Mouse (Mus musculus) G1E-ER4 (cell line): Measurements from ENCODE around the gene Cidec. TPM values are rescaled to one million over a fixed set of nuclear protein-coding genes. Genes with fewer than 3 reads are reported as not detected.

Experiments
- GATA1 ChIP-seq: IDR thresholded peaks from one replicate; pipeline ENCODE4 v1.8.0; 2012; ENCODE audit warnings: low read length, inconsistent platforms
- polyA plus RNA-seq: library from polyadenylated mRNA; stranded (reverse); fragments of >175 nt; gene quantifications from 2 replicates; pipeline ENCODE4 v1.2.3, GENCODE M21; 2012

Cidec gene
- polyA plus RNA-seq, result not detected in 2 replicates

DNA sequence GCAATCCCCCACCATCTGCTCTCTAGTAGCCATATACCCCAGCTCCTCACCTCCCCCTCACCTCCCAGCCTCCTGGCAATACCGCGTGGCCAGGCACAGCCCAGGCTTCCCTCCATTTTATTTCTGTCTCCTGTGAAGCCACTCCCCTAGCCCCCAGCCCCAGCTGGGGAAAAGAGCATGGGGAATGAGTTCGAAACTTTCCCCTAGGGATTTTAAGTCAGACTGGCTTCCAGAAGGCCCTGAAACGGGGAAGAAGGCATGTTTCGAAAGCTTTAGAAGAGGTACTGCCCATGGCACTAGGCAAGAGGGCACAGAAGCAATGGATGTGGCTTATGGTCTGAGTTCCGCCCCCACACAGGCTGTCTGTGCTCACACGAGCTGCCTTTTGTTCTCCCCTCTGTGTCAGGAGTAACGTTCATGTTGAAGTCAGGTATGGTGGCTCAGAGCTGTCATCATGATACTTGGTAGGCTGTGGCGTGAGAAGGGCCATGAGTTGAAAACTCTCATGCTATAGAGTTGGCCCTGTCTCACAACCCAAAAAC, at the start of gene Cidec:
Gene Cidec (minus strand): TSS at position 97 of the 542 bp plus-strand sequence.
- TF ChIP-seq GATA1, result no peak

DNA sequence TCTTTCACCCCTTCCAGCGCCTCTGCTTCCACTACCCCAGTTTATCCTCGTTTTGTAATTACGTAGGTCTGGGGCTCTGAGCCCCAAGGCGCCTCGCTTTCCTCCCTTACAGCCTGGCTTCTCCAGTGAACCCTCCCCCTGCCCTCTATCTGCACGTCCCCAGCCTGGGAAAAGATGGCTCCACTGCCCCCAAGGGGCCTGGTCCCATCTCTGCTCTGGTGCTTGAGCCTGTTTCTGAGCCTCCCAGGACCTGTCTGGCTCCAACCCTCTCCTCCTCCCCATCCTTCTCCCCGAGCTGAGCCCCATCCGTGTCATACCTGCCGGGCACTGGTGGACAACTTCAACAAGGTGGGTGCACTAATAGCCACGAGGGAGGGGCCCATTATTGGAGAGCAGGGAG, 48.2 kb upstream of the Cidec start:
- no peak for TF ChIP-seq GATA1

DNA sequence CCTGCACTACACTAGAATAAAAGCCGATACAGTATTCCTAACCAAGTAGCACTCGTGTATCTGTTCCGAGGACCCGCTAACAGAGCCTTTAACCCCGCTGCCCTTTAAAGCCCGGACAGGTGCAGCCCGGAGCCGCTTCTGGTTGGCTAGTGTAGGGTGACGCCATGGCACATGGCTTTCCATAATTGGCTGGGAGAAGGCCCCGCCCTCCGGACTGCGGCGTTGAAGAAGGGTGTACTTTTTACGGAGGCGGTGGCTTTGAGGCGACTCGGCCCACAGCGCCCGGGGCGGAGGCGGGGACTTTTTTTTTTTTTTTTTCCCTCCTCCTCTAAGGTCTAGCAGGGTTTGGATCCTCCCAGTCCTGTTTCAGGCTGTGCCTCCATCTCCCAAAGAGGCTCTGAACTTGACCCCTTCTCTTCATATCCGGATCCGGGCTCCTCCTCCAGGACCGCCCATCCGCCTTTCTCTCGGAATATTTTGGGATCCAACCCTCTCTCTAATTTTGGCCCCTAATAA, 47.6 kb upstream of the Cidec start, which contains the start of gene Creld1:
Gene Creld1 (plus strand): TSS at position 198 of the 516 bp plus-strand sequence.
- TF ChIP-seq GATA1, result no peak

DNA sequence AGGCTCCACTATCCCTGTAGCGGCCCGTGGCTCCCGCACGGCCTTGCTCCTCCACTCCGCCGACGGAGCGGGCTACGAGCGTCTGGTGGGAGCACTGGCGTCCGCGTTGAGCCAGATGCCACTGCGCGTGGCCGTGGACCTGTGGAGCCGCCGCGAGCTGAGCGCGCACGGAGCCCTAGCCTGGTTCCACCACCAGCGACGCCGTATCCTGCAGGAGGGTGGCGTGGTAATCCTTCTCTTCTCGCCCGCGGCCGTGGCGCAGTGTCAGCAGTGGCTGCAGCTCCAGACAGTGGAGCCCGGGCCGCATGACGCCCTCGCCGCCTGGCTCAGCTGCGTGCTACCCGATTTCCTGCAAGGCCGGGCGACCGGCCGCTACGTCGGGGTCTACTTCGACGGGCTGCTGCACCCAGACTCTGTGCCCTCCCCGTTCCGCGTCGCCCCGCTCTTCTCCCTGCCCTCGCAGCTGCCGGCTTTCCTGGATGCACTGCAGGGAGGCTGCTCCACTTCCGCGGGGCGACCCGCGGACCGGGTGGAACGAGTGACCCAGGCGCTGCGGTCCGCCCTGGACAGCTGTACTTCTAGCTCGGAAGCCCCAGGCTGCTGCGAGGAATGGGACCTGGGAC, 47.0 kb upstream of the Cidec start:
- TF ChIP-seq GATA1, result no peak

DNA sequence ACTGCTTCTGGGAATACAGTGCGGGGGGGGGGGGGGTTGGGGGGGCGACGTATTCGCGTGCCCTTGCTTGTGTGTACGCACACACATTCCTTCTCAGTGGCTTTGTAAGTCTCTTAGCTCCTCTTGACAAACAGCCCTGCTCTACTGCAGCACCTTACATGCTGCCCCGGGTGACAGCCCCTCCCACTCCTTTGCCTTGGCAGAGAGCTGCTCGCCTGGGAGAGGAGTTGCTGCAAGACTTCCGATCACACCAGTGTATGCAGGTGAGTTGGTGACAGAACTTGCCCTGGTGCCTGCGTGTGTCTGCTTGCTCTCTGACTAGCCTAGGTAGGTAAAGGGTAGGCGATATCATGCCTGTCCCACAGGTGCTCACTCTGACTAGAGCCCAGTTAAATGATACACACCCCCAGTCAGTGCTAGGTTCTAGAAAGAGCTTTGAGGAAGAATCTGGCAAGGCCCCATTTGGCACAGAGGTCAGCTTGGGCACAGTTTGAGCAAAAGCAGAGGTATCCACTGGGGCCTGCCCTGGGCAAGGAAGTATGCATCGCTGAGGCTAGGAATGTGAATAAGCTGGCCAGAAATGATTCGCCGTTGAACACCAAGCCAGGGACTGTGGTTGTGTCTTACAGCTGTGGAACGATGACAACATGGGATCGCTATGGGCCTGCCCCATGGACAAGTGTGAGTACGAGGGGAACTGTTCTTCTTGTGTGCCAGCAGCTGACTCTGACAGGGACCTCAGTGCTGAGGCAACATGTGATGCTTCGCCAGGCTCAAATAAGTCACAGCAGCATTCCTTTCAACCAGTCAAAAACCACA, 45.2 kb upstream of the Cidec start:
- TF ChIP-seq GATA1, result no peak

DNA sequence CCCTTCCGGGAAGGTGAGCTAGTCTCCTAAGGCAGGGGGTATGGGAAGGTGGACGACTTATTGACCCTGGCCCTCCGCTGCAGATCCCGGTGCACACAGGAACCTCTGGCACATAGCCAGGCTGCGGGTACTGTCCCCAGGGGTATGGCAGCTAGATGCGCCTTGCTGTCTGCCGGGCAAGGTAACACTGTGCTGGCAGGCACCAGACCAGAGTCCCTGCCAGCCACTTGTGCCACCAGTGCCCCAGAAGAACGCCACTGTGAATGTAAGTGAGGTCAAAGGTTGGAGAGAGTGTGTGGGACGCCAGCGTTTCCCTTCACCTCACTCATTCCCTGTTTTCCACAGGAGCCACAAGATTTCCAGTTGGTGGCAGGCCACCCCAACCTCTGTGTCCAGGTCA, 43.3 kb upstream of the Cidec start:
- no peak for TF ChIP-seq GATA1

DNA sequence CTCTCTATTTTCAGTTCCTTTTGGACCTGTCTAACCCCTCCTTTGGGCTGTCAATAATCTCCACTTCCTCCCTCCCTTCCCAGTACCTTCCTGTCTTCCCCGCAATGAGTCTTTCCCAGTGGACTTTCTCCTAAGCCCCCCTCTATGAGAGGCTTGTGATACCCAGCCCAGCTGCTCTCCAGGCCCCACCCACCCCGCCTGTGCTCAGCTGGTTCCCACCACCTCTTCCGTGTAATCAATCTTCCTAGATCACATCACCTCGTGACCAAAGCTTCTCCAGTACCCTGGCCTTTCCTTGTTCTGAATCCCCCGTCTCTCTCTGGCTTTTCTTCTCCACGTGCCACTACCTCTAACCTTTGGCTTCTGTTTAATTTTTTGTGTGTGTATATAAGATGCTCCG, 41.8 kb upstream of the Cidec start:
- TF ChIP-seq GATA1, result no peak

DNA sequence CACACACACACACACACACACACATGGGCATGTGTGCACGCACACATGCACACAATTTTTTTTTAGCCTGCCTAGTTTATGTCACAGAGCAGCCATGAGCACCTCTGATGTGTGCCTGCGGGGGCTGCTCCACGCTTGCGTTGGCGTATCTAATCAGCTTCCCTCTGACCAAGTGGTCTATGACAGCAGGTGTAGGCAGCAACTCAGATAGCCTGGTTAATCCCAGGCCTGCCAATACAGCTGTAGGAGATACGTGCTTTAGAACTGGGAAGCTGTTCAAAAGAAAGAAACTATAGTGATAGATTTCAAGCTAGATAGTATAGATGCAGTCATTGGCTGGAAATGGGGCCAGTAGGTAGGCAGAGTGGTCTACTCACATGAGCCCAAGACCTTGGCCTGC, 38.2 kb upstream of the Cidec start:
- TF ChIP-seq GATA1, result peak; percentile 27

DNA sequence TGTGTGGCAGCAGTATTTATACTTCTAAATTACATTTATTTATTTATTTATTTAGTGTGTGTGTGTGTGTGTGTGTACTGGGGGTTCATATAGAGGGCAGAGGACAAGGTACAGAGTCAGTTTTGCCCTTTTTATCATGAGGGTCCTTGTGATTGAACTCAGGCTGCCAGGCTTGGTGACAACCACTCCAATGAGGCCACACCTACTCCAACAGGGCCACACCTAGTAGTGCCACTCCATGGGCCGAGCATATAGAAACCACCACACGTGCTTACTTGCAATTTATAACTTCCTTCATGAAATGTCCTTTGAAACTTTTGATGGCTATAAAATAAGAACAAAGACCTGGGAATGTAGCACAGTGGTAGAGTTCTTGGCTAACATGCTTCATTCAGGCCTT, 37.7 kb upstream of the Cidec start:
- TF ChIP-seq GATA1, result no peak

DNA sequence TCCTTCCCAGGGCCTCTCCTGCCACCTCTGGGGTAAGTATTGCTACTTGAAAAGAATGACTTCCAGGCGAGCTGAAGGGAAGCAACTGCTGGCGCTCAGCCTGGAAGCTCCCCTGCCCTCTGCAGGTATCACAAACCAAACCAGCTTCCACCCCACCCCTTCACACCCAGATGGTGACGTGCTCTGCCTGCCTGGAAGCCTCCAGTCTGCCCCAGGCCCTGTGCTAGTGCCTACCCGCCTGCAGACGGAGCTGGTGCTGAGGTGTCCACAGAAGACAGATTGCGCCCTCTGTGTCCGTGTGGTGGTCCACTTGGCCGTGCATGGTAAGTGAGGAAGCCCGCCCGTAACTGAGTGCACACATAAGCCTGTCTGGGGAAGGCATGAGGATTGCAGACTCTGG, 36.5 kb upstream of the Cidec start:
- no peak for TF ChIP-seq GATA1

DNA sequence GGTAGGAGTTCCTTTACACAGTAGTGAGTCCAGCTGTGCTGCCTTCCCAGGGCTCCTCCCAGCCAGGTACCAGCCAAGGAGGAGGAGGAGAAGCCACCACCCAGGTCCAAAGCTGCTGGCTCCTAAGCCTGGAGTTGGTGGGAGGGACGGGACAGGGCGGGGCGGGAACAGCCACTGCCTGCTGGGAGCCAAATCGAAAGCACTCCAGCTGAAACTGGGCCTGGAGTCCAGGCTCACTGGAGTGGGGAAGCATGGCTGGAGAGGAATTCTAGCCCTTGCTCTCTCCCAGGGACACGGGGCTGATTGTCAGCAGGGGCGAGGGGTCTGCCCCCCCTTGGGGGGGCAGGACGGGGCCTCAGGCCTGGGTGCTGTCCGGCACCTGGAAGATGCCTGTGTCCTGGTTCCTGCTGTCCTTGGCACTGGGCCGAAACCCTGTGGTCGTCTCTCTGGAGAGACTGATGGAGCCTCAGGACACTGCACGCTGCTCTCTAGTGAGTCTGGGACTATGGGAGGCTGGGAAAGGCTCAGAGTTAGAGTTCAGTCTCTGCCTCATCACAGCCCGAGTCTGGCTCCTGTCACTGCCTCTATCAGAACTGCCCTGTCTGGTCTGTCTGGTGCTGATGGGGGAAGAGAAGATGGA, 35.9 kb upstream of the Cidec start, which contains the start of gene Il17rc:
Gene Il17rc (plus strand): TSS at position 131 of the 640 bp plus-strand sequence.
- no peak for TF ChIP-seq GATA1

DNA sequence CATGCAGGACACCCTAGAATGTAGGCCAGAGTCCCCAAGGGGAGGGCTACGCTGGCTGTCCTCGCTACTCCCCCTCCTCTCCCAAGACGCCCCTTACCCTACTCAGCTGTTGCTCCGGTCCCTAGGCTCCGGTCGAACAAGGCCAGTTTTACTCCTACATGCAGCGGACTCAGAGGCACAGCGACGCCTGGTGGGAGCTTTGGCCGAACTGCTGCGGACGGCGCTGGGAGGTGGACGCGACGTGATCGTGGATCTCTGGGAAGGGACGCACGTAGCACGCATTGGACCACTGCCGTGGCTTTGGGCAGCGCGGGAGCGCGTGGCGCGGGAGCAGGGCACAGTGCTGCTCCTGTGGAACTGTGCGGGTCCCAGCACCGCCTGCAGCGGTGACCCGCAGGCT, 33.9 kb upstream of the Cidec start:
- no peak for TF ChIP-seq GATA1

DNA sequence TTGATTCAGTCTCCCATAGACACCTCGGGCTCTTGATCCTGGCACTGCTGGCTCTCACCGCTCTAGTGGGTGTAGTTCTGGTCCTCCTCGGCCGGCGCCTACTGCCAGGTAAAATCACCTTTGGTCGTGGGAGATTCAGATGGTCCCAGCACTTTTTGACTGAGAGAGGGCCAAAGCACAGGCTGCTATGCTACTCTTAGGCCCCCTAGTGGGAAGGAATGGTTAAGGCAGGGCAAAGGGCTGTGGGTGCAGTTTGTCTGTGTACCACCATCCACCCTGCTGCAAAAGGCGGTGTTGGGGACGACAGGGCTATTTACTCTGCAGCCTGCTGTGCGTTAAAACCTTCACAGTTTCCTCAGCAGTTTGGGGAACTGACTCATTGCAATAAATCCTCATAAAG, 33.5 kb upstream of the Cidec start:
- no peak for TF ChIP-seq GATA1

DNA sequence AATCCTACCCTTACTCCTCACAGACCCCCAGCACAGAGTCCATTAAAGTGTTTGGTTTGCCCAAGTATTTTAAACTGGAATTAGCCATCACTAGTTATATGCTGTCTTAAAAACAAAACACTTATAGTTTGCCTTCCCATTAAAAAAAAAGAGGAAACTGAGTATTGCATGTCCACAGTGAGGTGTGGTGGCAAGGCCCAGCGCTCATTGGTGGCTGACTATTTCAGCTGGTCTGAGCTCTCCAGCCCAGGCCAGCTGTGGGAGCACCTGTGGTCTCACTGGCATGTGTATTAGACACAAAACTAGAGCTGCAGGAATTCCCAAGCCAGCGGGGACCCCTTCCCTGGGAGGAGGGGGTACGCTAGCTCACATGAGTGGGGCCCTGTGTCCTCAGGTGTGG, 33.0 kb upstream of the Cidec start:
- TF ChIP-seq GATA1, result no peak

DNA sequence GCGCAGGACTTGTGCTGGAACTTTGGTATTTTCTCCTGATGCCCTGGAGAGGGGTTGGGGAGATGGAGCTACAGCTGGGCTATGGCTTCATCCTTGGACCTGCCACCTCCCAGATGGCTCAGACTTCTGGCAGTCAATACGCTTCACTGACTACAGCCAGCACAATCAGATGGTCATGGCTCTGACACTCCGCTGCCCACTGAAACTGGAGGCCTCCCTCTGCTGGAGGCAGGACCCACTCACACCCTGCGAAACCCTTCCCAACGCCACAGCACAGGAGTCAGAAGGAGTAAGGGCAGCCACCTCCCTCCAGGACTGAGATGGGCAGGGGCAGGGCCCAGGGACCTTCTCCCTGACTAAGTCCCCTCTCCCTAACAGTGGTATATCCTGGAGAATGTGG, 30.0 kb upstream of the Cidec start:
- no peak for TF ChIP-seq GATA1

DNA sequence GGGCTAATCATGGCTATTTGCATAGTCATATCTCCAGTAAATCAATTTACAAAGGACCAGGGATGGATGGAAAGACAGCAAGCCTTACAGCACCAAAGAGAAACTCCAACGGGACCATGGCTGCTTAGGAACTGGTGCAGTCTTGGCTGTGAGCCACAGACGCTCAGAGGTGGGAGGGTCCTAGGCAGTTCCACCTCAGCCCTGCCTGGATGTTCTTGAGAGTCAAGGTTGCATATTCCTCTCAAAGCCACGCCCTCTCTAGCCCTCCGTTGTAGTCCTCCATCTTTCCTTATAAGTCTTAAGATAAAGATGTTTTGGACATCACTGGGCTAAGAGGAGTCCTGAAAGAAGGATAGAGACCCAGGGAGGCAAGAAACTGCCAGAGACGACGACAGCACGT, 28.5 kb upstream of the Cidec start:
- TF ChIP-seq GATA1, result no peak
